Mouse (Mus musculus): ENCODE measurements at regions not wholly inside any gene's neighbourhood (a gene's known extent, or its start where the extent isn't known, plus 50 kb on each side); places are given as distances from the start of the nearest gene placed in this dataset.

DNA sequence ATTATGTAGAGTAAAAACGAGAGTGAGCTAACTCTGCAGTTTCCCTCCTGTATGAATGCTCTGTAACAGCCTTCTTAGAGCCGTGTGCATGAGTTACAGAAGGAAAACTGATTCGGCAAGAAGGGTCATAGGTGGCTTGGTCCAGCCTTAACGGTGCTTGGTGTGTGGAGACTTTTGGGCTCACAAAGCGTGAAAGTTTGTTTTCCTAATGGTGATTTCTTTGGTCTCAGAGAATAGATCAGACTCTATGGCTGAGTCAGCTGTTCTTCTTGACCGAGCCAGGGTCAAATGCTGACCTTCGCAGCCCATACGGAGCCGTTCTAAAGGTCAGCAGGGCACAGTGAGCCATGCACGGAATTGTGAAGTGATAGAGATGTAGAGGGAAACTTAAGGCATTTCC is 294.1 kb upstream of the Mon1b start:
- 42% methylated on average over 10 of the region's 10 CpGs for WGBS

DNA sequence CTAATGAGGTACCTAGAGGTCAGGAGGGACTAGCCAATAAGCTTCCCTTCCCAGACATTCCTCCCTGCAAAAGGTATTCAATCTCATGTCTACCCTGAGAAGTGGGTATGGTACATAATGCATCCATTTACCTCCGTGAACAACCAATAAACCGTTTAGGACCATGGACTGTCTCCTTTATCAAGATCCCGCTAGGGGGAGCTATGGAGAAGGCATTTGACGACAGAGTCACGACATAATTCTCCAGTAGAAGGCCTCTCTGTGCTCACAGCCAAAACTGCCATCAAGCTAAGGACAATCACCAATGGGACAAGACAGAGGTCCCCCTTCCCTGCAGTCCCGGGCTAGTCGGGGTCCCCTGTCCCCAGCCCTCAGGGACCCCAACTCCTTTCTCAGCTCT is 273.5 kb upstream of the Mon1b start:
- ATAC-seq = no peak
- 63% methylated on average over 7 of the region's 7 CpGs for WGBS
- H3K4me2 ChIP-seq (ENCODE audit: low read length) = no peak overlapping the region

More for the DNA sequence above, 294.1 kb upstream of the Mon1b start:
- Histone ChIP-seq H3K36me3 (ENCODE audit: control insufficient read depth, insufficient read depth, low read length) (no peaks in the 10 kb centered on the region), H3K4me1 (ENCODE audit: control insufficient read depth, insufficient read depth, low read length) (no peaks in the 10 kb centered on the region), H3K27me3 (ENCODE audit: control insufficient read depth, insufficient read depth, low read depth, low read length) (no peaks in the 10 kb centered on the region), H3K4me3 (ENCODE audit: low read depth, low read length) (no peak overlapping the region), H3K27ac (ENCODE audit: low read length) (no peak overlapping the region), H3K9ac (ENCODE audit: low read depth, low read length) (no peak overlapping the region), H3K9me3 (replicated peaks; ENCODE audit: control insufficient read depth, low read length, poor library complexity, severe bottlenecking) (no peaks in the 10 kb centered on the region), H3K4me2 (ENCODE audit: low read length) (no peak overlapping the region)
- no peak for ATAC-seq

DNA sequence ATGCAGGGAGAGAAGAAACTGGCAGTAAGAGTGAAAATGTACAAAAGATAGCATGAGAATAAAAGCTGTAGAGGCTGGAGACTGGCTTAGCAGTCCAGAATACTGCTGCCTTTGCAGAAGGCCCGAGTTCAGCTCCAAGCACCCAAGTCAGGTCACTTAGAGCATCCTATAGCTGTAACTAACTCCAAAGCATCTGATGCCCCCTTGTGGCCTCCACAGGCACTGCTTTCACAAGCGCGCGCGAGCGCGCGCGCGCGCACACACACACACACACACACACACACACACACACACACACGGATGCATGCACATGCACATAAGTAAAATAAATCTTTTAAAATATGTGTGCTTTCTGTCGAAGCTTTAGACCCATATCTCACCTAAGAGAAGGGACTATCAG is 271.2 kb upstream of the Mon1b start:
- Histone ChIP-seq H3K9ac (ENCODE audit: low read depth, low read length) (no peak overlapping the region), H3K27me3 (ENCODE audit: control insufficient read depth, insufficient read depth, low read depth, low read length) (no peaks in the 10 kb centered on the region), H3K4me2 (ENCODE audit: low read length) (no peak overlapping the region), H3K27ac (ENCODE audit: low read length) (no peak overlapping the region), H3K4me3 (ENCODE audit: low read depth, low read length) (no peak overlapping the region), H3K36me3 (ENCODE audit: control insufficient read depth, insufficient read depth, low read length) (no peaks in the 10 kb centered on the region), H3K9me3 (replicated peaks; ENCODE audit: control insufficient read depth, low read length, poor library complexity, severe bottlenecking) (no peaks in the 10 kb centered on the region; the same call in 1 of the 2 replicates), H3K4me1 (ENCODE audit: control insufficient read depth, insufficient read depth, low read length) (no peaks in the 10 kb centered on the region)
- WGBS = 93% methylated on average over 11 of the region's 13 CpGs
- no peak for ATAC-seq

More for the DNA sequence above, 273.5 kb upstream of the Mon1b start:
- no peak overlapping the region for H3K9ac ChIP-seq (ENCODE audit: low read depth, low read length)
- no peaks in the 10 kb centered on the region for H3K27me3 ChIP-seq (ENCODE audit: control insufficient read depth, insufficient read depth, low read depth, low read length)
- no peaks in the 10 kb centered on the region; the same call in 1 of the 2 replicates for H3K9me3 ChIP-seq (replicated peaks; ENCODE audit: control insufficient read depth, low read length, poor library complexity, severe bottlenecking)
- no peak overlapping the region for H3K4me3 ChIP-seq (ENCODE audit: low read depth, low read length)
- no peaks in the 10 kb centered on the region for H3K36me3 ChIP-seq (ENCODE audit: control insufficient read depth, insufficient read depth, low read length)
- H3K4me1 ChIP-seq (ENCODE audit: control insufficient read depth, insufficient read depth, low read length) = no peaks in the 10 kb centered on the region
- no peak overlapping the region for H3K27ac ChIP-seq (ENCODE audit: low read length)

DNA sequence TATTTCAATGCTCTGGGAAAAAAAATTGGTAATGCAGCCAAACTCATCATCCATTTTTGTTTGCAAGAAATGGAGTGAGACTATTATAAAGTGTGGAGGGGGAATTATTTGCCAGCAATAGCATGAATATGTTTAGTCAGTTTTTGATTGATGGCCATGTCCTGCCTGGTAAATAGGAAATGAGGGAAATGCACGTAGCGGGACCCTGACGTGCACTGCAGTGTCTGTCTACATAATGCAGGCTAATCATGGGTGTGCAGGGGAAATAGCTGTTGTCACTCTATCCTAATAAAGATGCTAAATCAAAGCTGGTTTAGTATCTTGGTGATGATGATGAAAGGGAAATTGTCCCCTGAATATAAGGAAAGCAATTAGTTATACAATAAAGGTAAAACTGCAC is 251.9 kb upstream of the Mon1b start:
- no peaks in the 10 kb centered on the region for H3K4me1 ChIP-seq (ENCODE audit: control insufficient read depth, insufficient read depth, low read length)
- no peak overlapping the region for H3K4me2 ChIP-seq (ENCODE audit: low read length)
- H3K36me3 ChIP-seq (ENCODE audit: control insufficient read depth, insufficient read depth, low read length) = no peaks in the 10 kb centered on the region
- WGBS = 33% methylated on average over 3 of the region's 3 CpGs
- no peak overlapping the region for H3K27ac ChIP-seq (ENCODE audit: low read length)
- no peaks in the 10 kb centered on the region for H3K9me3 ChIP-seq (replicated peaks; ENCODE audit: control insufficient read depth, low read length, poor library complexity, severe bottlenecking)
- H3K27me3 ChIP-seq (ENCODE audit: control insufficient read depth, insufficient read depth, low read depth, low read length) = no peaks in the 10 kb centered on the region
- H3K4me3 ChIP-seq (ENCODE audit: low read depth, low read length) = no peak overlapping the region
- H3K9ac ChIP-seq (ENCODE audit: low read depth, low read length) = no peak overlapping the region
- ATAC-seq = no peak

DNA sequence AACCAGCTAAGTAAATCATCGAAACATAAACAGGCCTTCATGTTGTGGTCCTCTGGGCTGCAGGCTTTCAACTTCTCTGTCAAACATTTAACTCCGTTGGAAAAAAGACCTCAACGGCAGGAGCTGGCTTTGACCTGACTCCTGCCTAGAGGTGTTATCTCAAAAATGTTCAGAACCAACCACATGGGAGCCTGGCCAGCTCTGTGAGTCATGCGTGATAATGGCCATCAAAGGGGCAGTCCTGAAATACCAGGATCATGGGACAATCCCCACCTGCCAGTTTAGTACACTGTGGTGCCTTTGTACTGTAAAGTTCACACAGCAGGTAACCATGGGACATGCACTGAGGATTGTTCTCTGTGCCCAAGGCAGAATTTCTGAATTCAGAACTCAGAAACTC is 251.4 kb upstream of the Mon1b start:
- ATAC-seq = no peak
- Histone ChIP-seq H3K36me3 (ENCODE audit: control insufficient read depth, insufficient read depth, low read length) (no peaks in the 10 kb centered on the region), H3K9me3 (replicated peaks; ENCODE audit: control insufficient read depth, low read length, poor library complexity, severe bottlenecking) (no peaks in the 10 kb centered on the region), H3K4me2 (ENCODE audit: low read length) (no peak overlapping the region), H3K27me3 (ENCODE audit: control insufficient read depth, insufficient read depth, low read depth, low read length) (no peaks in the 10 kb centered on the region), H3K9ac (ENCODE audit: low read depth, low read length) (no peak overlapping the region), H3K4me1 (ENCODE audit: control insufficient read depth, insufficient read depth, low read length) (no peaks in the 10 kb centered on the region), H3K27ac (ENCODE audit: low read length) (no peak overlapping the region), H3K4me3 (ENCODE audit: low read depth, low read length) (no peak overlapping the region)
- WGBS = 59% methylated on average over 4 of the region's 4 CpGs

DNA sequence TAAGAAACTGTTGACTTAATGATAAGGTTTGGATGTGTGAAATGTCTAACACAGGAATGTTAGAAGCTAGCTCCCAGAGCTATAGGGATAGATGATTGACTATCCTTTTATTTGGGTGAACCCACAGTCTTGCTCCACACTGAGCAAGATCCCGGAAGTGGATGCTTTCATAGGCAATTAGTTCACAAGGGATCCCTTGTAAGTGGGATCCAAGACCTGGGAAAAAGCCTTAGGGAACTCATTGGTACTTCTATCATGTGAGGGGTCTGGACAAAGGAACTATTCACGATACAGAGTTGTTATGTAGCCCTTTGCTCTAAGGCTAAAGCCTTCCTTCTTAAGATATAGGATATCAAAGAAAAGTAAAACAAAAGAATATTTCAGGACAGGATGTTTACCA is 245.9 kb upstream of the Mon1b start:
- Histone ChIP-seq H3K36me3 (ENCODE audit: control insufficient read depth, insufficient read depth, low read length) (no peaks in the 10 kb centered on the region), H3K9ac (ENCODE audit: low read depth, low read length) (no peak overlapping the region), H3K4me1 (ENCODE audit: control insufficient read depth, insufficient read depth, low read length) (no peaks in the 10 kb centered on the region), H3K4me2 (ENCODE audit: low read length) (no peak overlapping the region), H3K27ac (ENCODE audit: low read length) (no peak overlapping the region), H3K27me3 (ENCODE audit: control insufficient read depth, insufficient read depth, low read depth, low read length) (no peaks in the 10 kb centered on the region), H3K4me3 (ENCODE audit: low read depth, low read length) (no peak overlapping the region), H3K9me3 (replicated peaks; ENCODE audit: control insufficient read depth, low read length, poor library complexity, severe bottlenecking) (no peaks in the 10 kb centered on the region)
- WGBS = 61% methylated on average over 2 of the region's 2 CpGs
- no peak for ATAC-seq

DNA sequence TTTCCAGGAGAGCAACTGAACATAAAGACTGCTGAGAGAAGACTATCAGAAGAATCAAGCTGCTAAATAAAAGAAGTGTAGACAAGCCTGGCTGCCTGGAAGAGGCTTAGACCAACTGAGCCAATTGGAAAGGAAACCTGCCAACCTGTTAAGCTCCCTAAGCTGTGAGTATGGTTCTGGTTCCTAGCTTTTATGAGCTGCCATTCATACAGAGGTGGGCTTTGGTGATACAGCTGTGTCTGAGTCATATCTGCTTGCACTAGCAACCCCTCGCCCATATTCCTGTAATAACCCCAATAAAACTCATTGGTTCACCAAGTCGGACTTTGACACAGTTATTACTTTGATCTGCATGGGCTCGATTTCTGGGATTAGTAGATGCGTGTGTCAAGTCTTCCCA is 245.3 kb upstream of the Mon1b start:
- no peak overlapping the region for H3K4me2 ChIP-seq (ENCODE audit: low read length)
- no peaks in the 10 kb centered on the region for H3K36me3 ChIP-seq (ENCODE audit: control insufficient read depth, insufficient read depth, low read length)
- no peak overlapping the region for H3K27ac ChIP-seq (ENCODE audit: low read length)
- no peak for ATAC-seq
- H3K4me1 ChIP-seq (ENCODE audit: control insufficient read depth, insufficient read depth, low read length) = no peaks in the 10 kb centered on the region
- no peak overlapping the region for H3K9ac ChIP-seq (ENCODE audit: low read depth, low read length)
- H3K9me3 ChIP-seq (replicated peaks; ENCODE audit: control insufficient read depth, low read length, poor library complexity, severe bottlenecking) = no peaks in the 10 kb centered on the region
- WGBS = 89% methylated on average over 4 of the region's 4 CpGs
- H3K4me3 ChIP-seq (ENCODE audit: low read depth, low read length) = no peak overlapping the region
- no peaks in the 10 kb centered on the region for H3K27me3 ChIP-seq (ENCODE audit: control insufficient read depth, insufficient read depth, low read depth, low read length)

DNA sequence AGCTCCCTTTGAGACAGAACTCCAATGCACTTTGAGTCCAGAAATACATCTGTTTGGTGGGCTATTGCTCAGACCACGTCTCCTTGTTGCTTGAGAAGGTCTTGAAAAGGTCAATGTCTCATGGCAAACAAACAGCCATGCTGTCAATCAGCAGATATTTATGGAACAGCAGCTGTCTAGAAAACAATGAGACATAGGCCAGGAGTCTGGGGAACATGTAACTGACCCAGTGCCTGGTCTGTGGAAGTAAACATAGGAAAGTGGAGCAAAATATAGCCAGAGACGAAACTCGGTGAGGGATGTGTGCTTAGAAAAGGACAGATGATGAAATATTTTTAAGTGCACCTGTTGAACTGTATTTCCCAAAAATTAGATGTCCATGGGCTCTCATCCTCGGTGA is 241.1 kb upstream of the Mon1b start:
- ATAC-seq = no peak
- Histone ChIP-seq H3K4me1 (ENCODE audit: control insufficient read depth, insufficient read depth, low read length) (no peaks in the 10 kb centered on the region), H3K27me3 (ENCODE audit: control insufficient read depth, insufficient read depth, low read depth, low read length) (no peaks in the 10 kb centered on the region), H3K9me3 (replicated peaks; ENCODE audit: control insufficient read depth, low read length, poor library complexity, severe bottlenecking) (no peaks in the 10 kb centered on the region), H3K4me3 (ENCODE audit: low read depth, low read length) (no peak overlapping the region), H3K9ac (ENCODE audit: low read depth, low read length) (no peak overlapping the region), H3K36me3 (ENCODE audit: control insufficient read depth, insufficient read depth, low read length) (no peaks in the 10 kb centered on the region), H3K27ac (ENCODE audit: low read length) (no peak overlapping the region), H3K4me2 (ENCODE audit: low read length) (no peak overlapping the region)
- 82% methylated on average over 4 of the region's 4 CpGs for WGBS

DNA sequence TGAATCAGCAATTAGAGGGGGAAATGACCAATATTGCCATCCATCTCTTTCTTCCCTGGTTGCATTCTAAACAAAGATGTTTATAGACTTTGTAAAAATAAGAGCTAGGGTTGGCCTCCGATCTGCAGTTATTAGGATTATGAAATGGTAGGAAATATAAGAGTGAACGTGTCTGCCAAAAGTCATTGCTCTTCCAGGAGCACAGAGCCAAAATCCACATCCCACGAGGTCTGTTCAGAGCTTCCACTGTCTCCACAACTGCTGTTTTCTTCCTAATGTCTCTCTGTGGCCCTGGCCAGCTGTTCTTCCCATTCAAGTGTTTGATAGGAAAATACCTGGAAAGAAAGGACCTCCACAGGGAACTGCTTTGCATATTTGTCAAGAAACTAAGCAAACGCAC is 230.2 kb upstream of the Mon1b start:
- no peak overlapping the region for H3K27ac ChIP-seq (ENCODE audit: low read length)
- no peak for ATAC-seq
- no peak overlapping the region for H3K9ac ChIP-seq (ENCODE audit: low read depth, low read length)
- no peaks in the 10 kb centered on the region for H3K27me3 ChIP-seq (ENCODE audit: control insufficient read depth, insufficient read depth, low read depth, low read length)
- 59% methylated on average over 4 of the region's 4 CpGs for WGBS
- no peak overlapping the region for H3K4me3 ChIP-seq (ENCODE audit: low read depth, low read length)
- no peaks in the 10 kb centered on the region for H3K9me3 ChIP-seq (replicated peaks; ENCODE audit: control insufficient read depth, low read length, poor library complexity, severe bottlenecking)
- no peak overlapping the region for H3K4me2 ChIP-seq (ENCODE audit: low read length)
- no peaks in the 10 kb centered on the region for H3K4me1 ChIP-seq (ENCODE audit: control insufficient read depth, insufficient read depth, low read length)
- no peaks in the 10 kb centered on the region for H3K36me3 ChIP-seq (ENCODE audit: control insufficient read depth, insufficient read depth, low read length)

DNA sequence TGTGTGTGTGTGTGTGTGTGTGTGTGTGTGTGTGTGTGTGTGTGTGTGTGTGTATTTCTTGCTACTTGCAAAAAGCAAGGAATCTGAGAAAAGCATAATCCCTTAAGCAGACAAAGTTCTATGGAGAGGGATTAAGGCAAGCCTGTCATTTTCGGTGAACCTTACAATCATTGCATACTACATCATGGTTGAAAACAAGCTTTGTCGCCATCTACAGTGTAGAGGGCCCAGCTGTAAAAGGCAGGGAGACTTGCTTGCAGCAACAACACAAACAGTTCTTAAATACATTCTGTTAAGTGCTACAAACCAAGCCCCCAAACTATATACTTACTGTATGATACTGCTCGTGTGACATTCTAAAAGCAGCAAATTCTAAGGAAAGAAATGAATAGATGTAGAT is 216.0 kb upstream of the Mon1b start:
- Histone ChIP-seq H3K9ac (ENCODE audit: low read depth, low read length) (no peak overlapping the region), H3K4me1 (ENCODE audit: control insufficient read depth, insufficient read depth, low read length) (no peaks in the 10 kb centered on the region)

More for the DNA sequence above, 216.0 kb upstream of the Mon1b start:
- WGBS = 70% methylated on average over 3 of the region's 3 CpGs
- no peaks in the 10 kb centered on the region for H3K9me3 ChIP-seq (replicated peaks; ENCODE audit: control insufficient read depth, low read length, poor library complexity, severe bottlenecking)
- no peak overlapping the region for H3K27ac ChIP-seq (ENCODE audit: low read length)
- no peak for ATAC-seq
- H3K4me2 ChIP-seq (ENCODE audit: low read length) = no peak overlapping the region
- H3K36me3 ChIP-seq (ENCODE audit: control insufficient read depth, insufficient read depth, low read length) = no peaks in the 10 kb centered on the region
- H3K27me3 ChIP-seq (ENCODE audit: control insufficient read depth, insufficient read depth, low read depth, low read length) = no peaks in the 10 kb centered on the region
- H3K4me3 ChIP-seq (ENCODE audit: low read depth, low read length) = no peak overlapping the region

Measured in midbrain, embryonic 16.5 days (tissue).